Mouse (Mus musculus) CD4-positive helper T cell, adult 2 months (primary cell): Measurements from ENCODE around the gene Ear14.
"Not testable (repeated sequence)": the region's sequence is repeated elsewhere in the genome, so short reads cannot be mapped to it uniquely, and the experiment has no call there.

Source experiments
- DNase-seq: peaks from one replicate; pipeline ENCODE4 v3.0.0-alpha.2; 2012; ENCODE audit warnings: low read depth, missing footprints, low spot score

The Ear14 gene

DNA sequence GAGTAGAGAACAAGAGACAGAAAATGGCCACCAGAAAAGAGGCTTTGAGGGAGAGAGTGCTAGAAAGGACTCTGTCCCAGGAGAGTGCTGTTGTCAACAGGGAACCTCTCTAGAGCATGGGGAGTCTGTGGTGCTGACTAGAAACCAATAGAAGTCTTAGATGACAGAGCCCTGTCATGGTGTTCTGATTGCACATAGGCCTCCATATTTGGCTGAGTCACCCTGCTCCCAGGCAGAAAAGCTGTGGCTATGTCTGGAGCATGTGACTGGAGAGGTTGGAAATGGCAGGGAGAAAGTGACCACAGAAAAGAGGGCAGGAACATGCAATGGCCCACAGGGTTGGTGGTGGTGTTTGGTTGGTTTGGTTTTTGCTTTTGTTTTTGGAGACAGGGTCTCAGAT, 49.0 kb downstream of the Ear14 start:
- DNase-seq, result not testable (repeated sequence)

DNA sequence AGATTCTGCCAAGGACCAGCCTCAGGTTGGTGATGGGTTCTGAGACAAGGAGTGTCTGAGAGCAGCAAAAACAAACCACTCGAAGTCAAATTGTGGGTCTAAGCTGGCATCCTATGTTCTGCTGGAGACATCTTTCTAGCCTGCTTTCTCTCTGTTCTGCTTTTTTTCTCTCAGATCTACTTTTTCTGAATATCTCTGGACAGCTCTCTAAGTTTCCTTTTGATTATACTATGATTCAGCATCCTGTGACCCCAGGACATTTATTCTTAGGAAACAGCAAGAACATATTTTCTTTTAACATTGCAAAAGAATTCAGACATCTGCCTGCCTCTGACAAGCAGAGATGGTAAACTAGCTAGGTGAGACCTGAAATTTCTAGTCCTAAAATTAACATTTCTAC, 50.4 kb downstream of the Ear14 start:
- no peak for DNase-seq
